Mouse (Mus musculus) cortical plate, adult 2 months (tissue): ENCODE results near the gene Hpse2.

Source experiments
- CTCF ChIP-seq: fragments of 200-500 bp; IDR thresholded peaks from 2 replicates; pipeline ENCODE4 v1.5.1; 2011; ENCODE audit warnings: mild to moderate bottlenecking, control low read depth, low read length; ENCODE audit not compliant: insufficient read depth; ENCODE audit errors: extremely low read depth
- POLR2A ChIP-seq: fragments of 200-500 bp; IDR thresholded peaks from 2 replicates; pipeline ENCODE4 v1.6.1; 2011; ENCODE audit warnings: mild to moderate bottlenecking, low read length, control low read depth; ENCODE audit not compliant: insufficient read depth; ENCODE audit errors: extremely low read depth

GRCm38 (mm10) chr19:42797866-42798265 lies 590.3 kb downstream of the Hpse2 start:
- TF ChIP-seq CTCF (no peak), POLR2A (no peak)
